Mouse (Mus musculus): ENCODE measurements at regions not wholly inside any gene's neighbourhood (a gene's known extent, or its start where the extent isn't known, plus 50 kb on each side); places are given as distances from the start of the nearest gene placed in this dataset.

DNA sequence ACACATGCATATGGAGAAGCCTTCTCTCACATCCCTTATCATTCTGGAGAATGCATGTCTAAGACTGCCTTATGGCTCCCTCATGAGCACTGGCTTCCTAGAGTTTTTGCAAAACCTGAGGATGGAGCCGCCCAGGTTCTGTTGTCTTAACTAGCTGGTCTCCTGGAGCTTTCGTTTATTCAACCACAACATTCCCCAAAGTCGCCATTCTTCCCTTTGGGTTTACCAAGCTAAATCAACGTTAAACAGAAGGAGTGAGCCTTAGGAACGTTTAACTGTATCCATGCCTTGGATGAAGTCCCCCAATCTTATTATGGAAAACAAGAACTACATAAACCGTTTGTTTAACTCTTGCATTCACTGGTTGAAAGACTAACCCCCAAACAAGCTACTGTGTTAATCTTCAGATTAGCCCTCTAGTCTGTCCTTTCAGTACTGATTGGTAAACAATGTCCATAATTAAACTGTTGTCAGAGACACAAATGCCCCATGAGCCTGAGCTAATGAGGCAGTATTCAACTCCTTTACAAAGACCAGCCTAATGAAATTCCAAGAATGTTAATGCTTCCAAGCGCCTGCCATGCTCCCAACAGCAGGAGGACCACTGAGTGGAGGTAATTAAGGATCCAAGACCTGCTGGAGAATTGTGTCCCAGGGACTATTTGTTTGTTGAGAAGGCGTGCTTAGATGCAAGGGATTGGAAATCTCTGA is 121.1 kb upstream of the Cdkn3 start:
- in situ Hi-C loops (cut with MboI, MseI), result no loop called here

DNA sequence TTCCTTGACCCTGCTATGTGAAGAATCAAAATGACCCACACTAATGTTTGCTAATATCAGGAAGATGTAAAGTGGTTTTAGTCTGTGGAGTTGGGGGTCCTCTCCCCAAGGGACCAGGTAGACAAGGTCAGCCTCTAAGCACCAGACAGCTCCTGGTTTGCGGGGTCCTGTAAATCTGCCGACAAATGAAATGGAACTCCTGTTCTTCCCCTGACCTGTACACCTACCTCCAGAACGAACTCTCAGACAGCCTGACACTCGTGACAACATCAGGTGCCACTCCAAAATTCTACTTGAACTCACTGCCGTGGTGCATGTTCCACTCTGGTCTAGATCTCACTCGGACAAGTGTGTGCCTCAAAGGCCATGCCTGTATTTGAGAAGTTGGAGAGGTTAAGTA is 121.8 kb upstream of the Cdkn3 start:
- in situ Hi-C loops (cut with MboI, MseI), result no loop called here

- in situ Hi-C loops (cut with MboI, MseI), result no loop called here
Measured at GRCm38 (mm10) chr14:46637240-46637639, 123.1 kb upstream of the Cdkn3 start.

GRCm38 (mm10) chr14:46636364-46636763 is 124.0 kb upstream of the Cdkn3 start:
- in situ Hi-C loops (cut with MboI, MseI), result no loop called here

DNA sequence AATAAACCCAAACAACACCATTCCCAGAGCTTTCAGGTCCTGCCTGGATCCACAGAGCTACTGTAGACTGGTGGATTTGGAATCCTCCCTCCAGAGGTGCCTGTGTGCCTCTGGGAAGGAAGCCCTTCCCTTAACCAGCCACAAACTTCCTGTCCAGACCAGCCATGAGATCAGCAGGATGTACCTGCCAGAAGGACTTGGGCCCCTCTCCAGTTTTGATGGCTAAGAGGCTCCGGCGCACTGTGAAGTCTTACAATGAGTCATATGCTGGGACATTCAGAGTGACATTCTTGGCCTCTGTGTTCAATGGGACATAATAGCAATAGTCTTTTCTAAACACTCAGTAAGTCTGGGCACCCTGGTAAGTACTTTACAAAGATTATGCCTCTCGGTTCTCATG is 125.0 kb upstream of the Cdkn3 start:
- in situ Hi-C loops (cut with MboI, MseI), result no loop called here

DNA sequence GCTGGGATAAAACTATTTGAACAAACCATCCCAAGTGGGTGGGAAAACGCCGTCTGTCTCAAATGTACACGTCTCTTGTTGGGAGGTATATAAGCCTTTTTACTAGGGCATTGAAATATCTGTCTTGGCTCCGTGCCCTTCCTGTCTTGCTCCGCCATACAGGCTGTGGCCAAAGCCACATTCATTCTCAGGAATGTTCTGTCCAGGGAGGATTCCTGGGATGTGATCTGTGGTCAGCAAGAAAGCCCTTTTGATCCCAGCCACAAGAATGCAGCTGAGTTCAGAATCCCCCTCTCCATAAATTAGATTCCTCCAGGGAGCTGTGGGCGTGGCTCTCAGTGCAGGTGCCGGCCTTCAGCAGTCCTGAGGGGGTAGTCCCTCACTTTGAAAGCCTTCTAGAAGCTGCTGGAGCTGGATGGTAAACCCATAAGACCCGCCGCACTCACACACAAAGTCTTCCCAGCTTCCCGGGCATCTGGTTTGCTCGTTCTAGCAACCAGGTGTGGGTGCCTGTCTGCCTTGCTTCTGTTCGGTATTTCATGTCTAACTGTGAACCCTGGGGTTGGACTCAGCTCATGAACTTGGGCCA is 125.6 kb upstream of the Cdkn3 start:
- in situ Hi-C loops (cut with MboI, MseI), result no loop called here

GRCm38 (mm10) chr14:46634251-46634650 is 126.1 kb upstream of the Cdkn3 start:
- in situ Hi-C loops (cut with MboI, MseI), result no loop called here

DNA sequence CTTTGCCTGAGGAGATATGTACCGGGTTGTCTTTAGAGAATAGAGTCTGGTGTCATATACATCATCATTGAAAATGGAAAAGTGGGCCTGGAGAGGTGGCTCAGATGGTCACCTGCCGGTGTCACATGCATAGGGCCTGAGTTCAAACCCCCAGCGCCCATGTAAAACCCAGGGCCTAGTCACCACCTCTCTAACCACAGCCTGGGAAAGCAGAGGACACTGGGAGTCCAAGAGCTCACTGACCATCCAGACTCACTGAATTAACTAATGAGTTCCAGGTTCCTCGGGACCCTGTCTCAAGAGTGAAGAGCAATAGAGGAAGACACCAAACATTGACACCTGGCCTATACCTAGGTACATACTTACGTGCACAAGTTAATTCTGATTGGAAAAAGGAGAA is 132.7 kb upstream of the Cdkn3 start:
- in situ Hi-C loops (cut with MboI, MseI), result no loop called here

DNA sequence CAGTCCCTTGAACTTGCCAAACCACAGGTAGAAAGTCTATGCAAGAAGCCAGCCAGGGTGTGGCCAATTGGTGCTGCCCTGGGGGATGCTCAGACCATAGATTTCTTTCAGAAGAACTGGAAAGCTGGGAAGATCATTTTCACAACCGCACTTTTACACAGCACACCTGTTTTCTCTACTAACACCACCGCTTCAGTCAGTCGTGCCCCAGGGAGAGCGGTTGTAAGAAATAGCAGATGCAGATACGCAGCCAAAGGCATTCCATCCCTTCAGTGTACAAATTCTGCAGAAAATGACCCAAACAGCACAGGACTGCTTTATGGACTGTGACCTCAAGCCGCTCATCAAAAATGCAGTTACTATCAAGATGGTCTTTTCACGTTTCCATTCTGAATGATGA is 134.6 kb upstream of the Cdkn3 start:
- in situ Hi-C loops (cut with MboI, MseI), result no loop called here

DNA sequence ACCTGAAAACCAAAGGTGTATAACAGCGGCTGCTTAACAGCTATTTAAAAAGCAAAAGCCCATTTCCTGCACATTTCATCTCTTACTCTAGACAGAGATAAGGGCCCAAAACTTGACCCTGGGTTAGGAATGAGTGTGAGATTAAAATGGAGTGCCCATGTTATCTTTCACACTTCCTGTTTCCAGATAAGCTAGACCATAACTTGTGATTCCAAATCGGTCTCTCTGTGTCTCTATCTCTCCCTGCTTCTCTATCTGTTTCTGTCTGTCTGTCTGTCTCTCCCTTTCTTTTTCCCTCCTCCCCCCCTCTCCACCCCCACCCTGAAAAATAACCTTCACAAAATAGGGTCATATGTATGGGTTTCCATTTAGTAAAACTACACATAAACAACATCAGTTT is 136.7 kb upstream of the Cdkn3 start:
- in situ Hi-C loops (cut with MboI, MseI), result no loop called here

- in situ Hi-C loops (cut with MboI, MseI), result no loop called here
Measured at GRCm38 (mm10) chr14:46616030-46616429, 144.3 kb upstream of the Cdkn3 start.

DNA sequence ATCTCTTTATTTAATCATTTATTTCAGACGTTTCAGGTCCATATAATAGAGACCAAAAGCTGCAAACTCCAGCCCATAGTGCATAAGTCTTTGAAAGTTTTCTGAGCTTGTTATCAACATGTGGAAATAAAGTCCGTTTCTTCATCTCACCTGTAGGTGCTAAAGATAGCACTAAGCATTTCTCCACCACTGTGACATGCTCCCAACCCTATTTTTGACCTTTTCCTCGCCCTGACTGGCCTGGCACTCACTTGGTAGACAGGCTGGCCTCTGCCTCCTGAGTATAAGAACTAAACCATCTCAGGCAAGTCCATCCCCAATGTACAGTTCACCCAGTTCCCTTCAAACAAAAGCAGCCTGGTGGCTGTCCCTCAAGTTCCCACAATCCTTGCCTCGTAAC is 145.4 kb upstream of the Cdkn3 start:
- in situ Hi-C loops (cut with MboI, MseI), result no loop called here

- in situ Hi-C loops (cut with MboI, MseI), result no loop called here
Measured at GRCm38 (mm10) chr14:46613748-46614147, 146.6 kb upstream of the Cdkn3 start.

GRCm38 (mm10) chr14:46613211-46613610 is 147.1 kb upstream of the Cdkn3 start:
- in situ Hi-C loops (cut with MboI, MseI), result no loop called here

- in situ Hi-C loops (cut with MboI, MseI), result no loop called here
Measured at GRCm38 (mm10) chr14:46612584-46612983, 147.8 kb upstream of the Cdkn3 start.

GRCm38 (mm10) chr14:46610926-46611325 is 149.4 kb upstream of the Cdkn3 start:
- in situ Hi-C loops (cut with MboI, MseI), result no loop called here

DNA sequence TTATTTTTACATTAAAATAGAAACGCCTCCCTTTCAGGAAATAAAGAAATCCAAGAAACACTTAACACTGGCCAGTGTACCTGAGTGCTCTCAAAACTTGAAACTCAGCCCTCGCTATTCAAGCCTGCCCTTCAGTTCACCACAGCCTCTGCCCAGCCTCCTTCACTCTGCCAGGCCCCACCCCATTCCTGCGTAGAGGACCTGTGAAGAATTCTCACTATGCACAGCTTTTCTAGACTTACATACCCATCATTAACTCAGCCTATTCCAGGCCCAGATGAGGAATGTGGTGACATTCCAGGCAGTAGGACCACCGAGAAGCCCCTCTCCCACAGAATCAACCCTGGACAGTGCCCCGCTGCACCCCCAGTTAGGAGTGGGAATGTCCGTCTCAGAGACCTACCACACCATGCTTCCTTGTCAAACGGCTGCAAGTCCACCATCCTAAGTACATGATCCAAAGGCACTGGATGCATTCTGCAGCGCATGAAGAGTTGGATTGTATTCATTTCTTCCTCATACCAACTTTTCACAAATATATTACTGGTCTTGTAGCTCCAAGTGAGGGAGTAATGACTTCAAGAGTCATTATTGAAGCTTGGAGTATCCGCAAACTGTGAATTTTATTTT is 150.0 kb upstream of the Cdkn3 start:
- in situ Hi-C loops (cut with MboI, MseI), result no loop called here

GRCm38 (mm10) chr14:46606694-46607093 is 153.6 kb upstream of the Cdkn3 start:
- in situ Hi-C loops (cut with MboI, MseI), result no loop called here

DNA sequence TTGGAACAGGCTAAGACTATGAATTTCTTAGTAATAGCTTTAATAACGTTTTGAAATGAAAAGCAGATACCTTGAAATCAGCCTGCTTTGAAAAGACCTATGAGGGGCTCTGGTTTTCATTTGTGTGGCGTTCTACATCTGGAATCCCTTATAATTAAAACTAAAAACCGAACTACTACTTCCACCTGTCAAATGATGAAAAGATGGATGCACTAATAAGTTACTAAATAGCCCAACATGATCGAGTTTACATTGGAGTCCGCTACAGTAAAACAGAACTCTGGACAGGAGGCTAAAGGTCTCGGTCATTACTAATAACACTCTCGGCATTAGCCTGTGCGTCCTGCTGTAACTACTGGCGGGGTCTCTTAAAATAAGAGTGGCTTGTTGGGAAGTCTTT is 154.3 kb upstream of the Cdkn3 start:
- in situ Hi-C loops (cut with MboI, MseI), result no loop called here

GRCm38 (mm10) chr14:46604886-46605531 is 155.3 kb upstream of the Cdkn3 start:
- in situ Hi-C loops (cut with MboI, MseI), result no loop called here

- in situ Hi-C loops (cut with MboI, MseI), result no loop called here
Measured at GRCm38 (mm10) chr14:46604156-46604885, 156.0 kb upstream of the Cdkn3 start.

All from T-helper 2 cell (primary cell).